9 mouse cellular contexts compared by ENCODE assay signal in genomic region chrX:36760946-36761635, GRCm38 (mm10). TPM values are rescaled to one million over a fixed set of nuclear protein-coding genes. Genes with fewer than 3 reads are reported as not detected.
DNase-seq lines count a peak whose midpoint lies in the region; ATAC-seq and TF ChIP-seq lines count a peak whose summit lies in the region.
"Had no signal": no experiment of that assay in that cellular context is flagged by ENCODE, and none has a peak within 500 bp of the region (broad histone marks: within the 10 kb centered on the region; RNA-seq: fewer than 3 reads in every experiment).

No protein-coding gene starts in this region.

- no peaks in the 10 kb centered on the region for H3K9me3 ChIP-seq in forebrain, embryonic 14.5 days (replicated peaks; ENCODE audit: control insufficient read depth, low read length)
- no peaks in the 10 kb centered on the region for H3K9me3 ChIP-seq in limb, embryonic 14.5 days (ENCODE audit: control insufficient read depth, low read length)
- H3K9me3 ChIP-seq in neural tube, embryonic 11.5 days (ENCODE audit: control insufficient read depth, low read length) = no peaks in the 10 kb centered on the region

- H3K27ac ChIP-seq in forebrain, embryonic 14.5 days (ENCODE audit: low read depth, low read length) = peak overlapping the region; percentile 36
- no peak overlapping the region for H3K27ac ChIP-seq in limb, embryonic 14.5 days (replicated peaks; ENCODE audit: low read depth, low read length)
- H3K27ac ChIP-seq in neural tube, embryonic 11.5 days (ENCODE audit: low read depth, low read length) = peak overlapping the region; percentile 39; the same call in 1 of the 2 replicates

- no peak overlapping the region for H3K9ac ChIP-seq in forebrain, embryonic 14.5 days (ENCODE audit: low read length)
- no peak overlapping the region for H3K9ac ChIP-seq in limb, embryonic 14.5 days (ENCODE audit: low read depth, low read length, severe bottlenecking)
- no peak overlapping the region for H3K9ac ChIP-seq in neural tube, embryonic 11.5 days (ENCODE audit: low read length)

- peaks cover 3% of the 10 kb centered on the region; the same call in 1 of the 2 replicates for H3K4me1 ChIP-seq in forebrain, embryonic 14.5 days (ENCODE audit: control insufficient read depth, insufficient read depth, low read length)
- no peaks in the 10 kb centered on the region for H3K4me1 ChIP-seq in limb, embryonic 14.5 days (ENCODE audit: control insufficient read depth, insufficient read depth, low read length)
- H3K4me1 ChIP-seq in neural tube, embryonic 11.5 days (ENCODE audit: control insufficient read depth, insufficient read depth, low read length) = no peaks in the 10 kb centered on the region

- no peak overlapping the region for H3K4me3 ChIP-seq in forebrain, embryonic 14.5 days (ENCODE audit: low read depth, low read length)
- no peak overlapping the region for H3K4me3 ChIP-seq in limb, embryonic 14.5 days (replicated peaks; ENCODE audit: low read length)
- H3K4me3 ChIP-seq in neural tube, embryonic 11.5 days (ENCODE audit: low read depth, low read length) = no peak overlapping the region
- H3K4me3 ChIP-seq: erythroblast, embryonic 14.5 days had no signal

- ATAC-seq in cerebellum, adult (ENCODE audit: insufficient number of reproducible peaks, low FRiP score, low TSS enrichment) = 0 out of 2 replicates have a peak, but pooled peaks have one; percentile 45
- ATAC-seq in forebrain, embryonic 14.5 days = peak; percentile 54
- no peak for ATAC-seq in limb, embryonic 14.5 days (ENCODE audit: low FRiP score, low read depth)
- peak; percentile 42; the same call in 1 of the 2 replicates for ATAC-seq in neural tube, embryonic 11.5 days (ENCODE audit: insufficient read depth, low FRiP score, low TSS enrichment)

- WGBS in forebrain, embryonic 14.5 days = 38% methylated on average over 6 of the region's 6 CpGs
- WGBS in limb, embryonic 14.5 days = 66% methylated on average over 6 of the region's 6 CpGs
- WGBS in neural tube, embryonic 11.5 days = 43% methylated on average over 6 of the region's 6 CpGs

- DNase-seq in urinary bladder, postnatal 14 days (ENCODE audit: low spot score) = peak; percentile 41
- DNase-seq in urinary bladder, adult 18-20 months (ENCODE audit: low spot score in 2 of 2) = no peak
- DNase-seq in forebrain, embryonic 14.5 days (ENCODE audit: low spot score) = peak; percentile 80
- DNase-seq in induced T-regulatory cell, adult 2 months (ENCODE audit: low read depth) = peak; percentile 80
- DNase-seq in limb, embryonic 14.5 days (ENCODE audit: low spot score) = peak; percentile 40
- peak; percentile 18 for DNase-seq in neural tube, embryonic 11.5 days (ENCODE audit: low spot score)
- DNase-seq in thymus, postnatal 4 days = peak; percentile 51

- TF ChIP-seq POLR2A in limb, embryonic 14.5 days (IDR thresholded peaks at IDR 0.05; ENCODE audit: borderline replicate concordance, extremely low read depth, insufficient read depth, insufficient read length) = no peak

- no peaks in the 10 kb centered on the region for H3K36me3 ChIP-seq in forebrain, embryonic 14.5 days (ENCODE audit: control insufficient read depth, insufficient read depth, low read length)
- no peaks in the 10 kb centered on the region for H3K36me3 ChIP-seq in limb, embryonic 14.5 days (ENCODE audit: control insufficient read depth, insufficient read depth, low read length)
- H3K36me3 ChIP-seq in neural tube, embryonic 11.5 days (ENCODE audit: control insufficient read depth, insufficient read depth, low read length) = no peaks in the 10 kb centered on the region

- no peaks in the 10 kb centered on the region for H3K27me3 ChIP-seq in forebrain, embryonic 14.5 days (replicated peaks; ENCODE audit: control insufficient read depth, insufficient read depth, low read length)
- H3K27me3 ChIP-seq in limb, embryonic 14.5 days (ENCODE audit: control insufficient read depth, insufficient read depth, low read length) = no peaks in the 10 kb centered on the region
- no peaks in the 10 kb centered on the region for H3K27me3 ChIP-seq in neural tube, embryonic 11.5 days (ENCODE audit: control insufficient read depth, insufficient read depth, low read length)

- H3K4me2 ChIP-seq in forebrain, embryonic 14.5 days (ENCODE audit: low read length) = no peak overlapping the region
- no peak overlapping the region for H3K4me2 ChIP-seq in limb, embryonic 14.5 days (replicated peaks; ENCODE audit: low read depth, low read length, severe bottlenecking)
- no peak overlapping the region for H3K4me2 ChIP-seq in neural tube, embryonic 11.5 days (ENCODE audit: low read depth)

RNA-seq across cellular contexts. Expression of gene Slc25a43, which starts 17.6 kb away (rescaled TPM):
- polyA plus RNA-seq in forebrain, embryonic 14.5 days (2014; fragmentation: Nextera tagmentation; extraction: Ambion mirVana) = 0.40 and 0.51 TPM in 2 replicates
- polyA plus RNA-seq in limb, embryonic 14.5 days (2012; rRNA removed) = 1.8 TPM in 2 replicates
- 2.3 and 2.6 TPM in 2 replicates for polyA plus RNA-seq in limb, embryonic 14.5 days (2014; fragmentation: Nextera tagmentation; extraction: Ambion mirVana)
- polyA plus RNA-seq in neural tube, embryonic 11.5 days (2014; fragmentation: Nextera tagmentation; extraction: Ambion mirVana) = 0.78 and 1.4 TPM in 2 replicates
- polyA plus RNA-seq: erythroblast, embryonic 14.5 days had no signal

RNA-seq across cellular contexts. Expression of gene Slc25a5, which starts 34.4 kb away (rescaled TPM):
- 589 and 711 TPM in 2 replicates for polyA plus RNA-seq in forebrain, embryonic 14.5 days (2014; fragmentation: Nextera tagmentation; extraction: Ambion mirVana)
- polyA plus RNA-seq in limb, embryonic 14.5 days (2012; rRNA removed) = 362 and 365 TPM in 2 replicates
- 474 and 536 TPM in 2 replicates for polyA plus RNA-seq in limb, embryonic 14.5 days (2014; fragmentation: Nextera tagmentation; extraction: Ambion mirVana)
- polyA plus RNA-seq in neural tube, embryonic 11.5 days (2014; fragmentation: Nextera tagmentation; extraction: Ambion mirVana) = 804 and 829 TPM in 2 replicates

Comparison
In these comparisons a context has a peak if more than half of its experiments do, and no peak if none do; other contexts are left out.
1. DNase-seq: peak in urinary bladder, postnatal 14 days (single experiment), forebrain, embryonic 14.5 days (single experiment), induced T-regulatory cell, adult 2 months (single experiment), limb, embryonic 14.5 days (single experiment), neural tube, embryonic 11.5 days (single experiment) and thymus, postnatal 4 days (single experiment); none in urinary bladder, adult 18-20 months (0 of 2).